Mouse (Mus musculus) embryonic facial prominence, embryonic 14.5 days (tissue): ENCODE measurements at regions not wholly inside any gene's neighbourhood (a gene's known extent, or its start where the extent isn't known, plus 50 kb on each side); places are given as distances from the start of the nearest gene placed in this dataset.
"Not testable (repeated sequence)": the region's sequence is repeated elsewhere in the genome, so short reads cannot be mapped to it uniquely, and the experiment has no call there.

Experiments
- ATAC-seq: fragments of 200-750 bp; cut with Nextera tagmentation; 2 replicates; pipeline ENCODE4 v1.8.0; 2017; ENCODE audit warnings: low read depth, moderate number of reproducible peaks, moderate TSS enrichment
- DNase-seq: peaks from one replicate; pipeline ENCODE4 v3.0.0-alpha.2; 2015; ENCODE audit warnings: low spot score
- H3K27ac ChIP-seq: fragments of 300-500 bp; sonication (generic); replicated peaks from 2 replicates; pipeline ENCODE4 v1.5.1; 2014; ENCODE audit warnings: low read depth, mild to moderate bottlenecking, low read length, moderate library complexity
- H3K27me3 ChIP-seq: fragments of 300-500 bp; sonication (generic); replicated peaks from 2 replicates; pipeline ENCODE4 v1.6.1; 2014; ENCODE audit warnings: low read length; ENCODE audit not compliant: control insufficient read depth, insufficient read depth
- H3K36me3 ChIP-seq: fragments of 300-500 bp; sonication (generic); 2 replicates; pipeline ENCODE4 v1.6.1; 2014; ENCODE audit warnings: low read length, mixed read lengths; ENCODE audit not compliant: control insufficient read depth, insufficient read depth
- H3K4me1 ChIP-seq: fragments of 300-500 bp; sonication (generic); 2 replicates; pipeline ENCODE4 v1.6.1; 2014; ENCODE audit warnings: antibody characterized with exemption, low read length; ENCODE audit not compliant: control insufficient read depth, insufficient read depth
- H3K4me2 ChIP-seq: fragments of 300-500 bp; sonication (generic); 2 replicates; pipeline ENCODE4 v1.6.1; 2014; ENCODE audit warnings: low read depth, mild to moderate bottlenecking, low read length, moderate library complexity, mixed read lengths
- H3K4me3 ChIP-seq: fragments of 300-500 bp; sonication (generic); 2 replicates; pipeline ENCODE4 v1.5.1; 2014; ENCODE audit warnings: low read depth, mild to moderate bottlenecking, low read length
- H3K9ac ChIP-seq: fragments of 300-500 bp; sonication (generic); 2 replicates; pipeline ENCODE4 v1.6.1; 2014; ENCODE audit warnings: low read depth, mild to moderate bottlenecking, low read length, moderate library complexity, mixed read lengths
- H3K9me3 ChIP-seq: fragments of 300-500 bp; sonication (generic); 2 replicates; pipeline ENCODE4 v1.6.1; 2016; ENCODE audit warnings: low read length; ENCODE audit not compliant: control insufficient read depth
- WGBS: fragments of 180-500 bp; shearing (Covaris S2); extraction: QIAGEN DNeasy Blood & Tissue Kit; methylation state at CpG from one replicate; pipeline ENCODE4 v1.1.7; 2014; 5-methylcytosine and 5-hydroxymethylcytosine counted together

DNA sequence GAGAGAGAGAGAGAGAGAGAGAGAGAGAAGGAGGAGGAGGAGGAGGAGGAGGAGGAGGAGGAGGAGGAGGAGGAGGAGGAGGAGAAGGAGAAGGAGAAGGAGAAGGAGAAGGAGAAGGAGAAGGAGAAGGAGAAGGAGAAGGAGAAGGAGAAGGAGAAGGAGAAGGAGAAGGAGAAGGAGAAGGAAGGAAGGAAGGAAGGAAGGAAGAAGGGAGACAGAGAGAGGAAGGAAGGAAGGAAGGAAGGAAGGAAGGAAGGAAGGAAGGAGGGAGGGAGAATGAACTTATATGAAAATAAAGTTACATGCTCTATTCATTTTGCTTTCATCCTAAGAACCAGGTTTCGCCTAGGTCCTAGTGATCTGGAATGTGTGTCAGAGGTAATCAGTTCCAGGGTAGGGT is 302.4 kb upstream of the Irx2 start:
- not testable (repeated sequence) for H3K27me3 ChIP-seq, H3K27ac ChIP-seq, H3K36me3 ChIP-seq, H3K4me2 ChIP-seq, DNase-seq, H3K4me3 ChIP-seq, H3K4me1 ChIP-seq, H3K9ac ChIP-seq, H3K9me3 ChIP-seq, ATAC-seq
- WGBS = 69% methylated on average over 1 of the region's 1 CpGs

DNA sequence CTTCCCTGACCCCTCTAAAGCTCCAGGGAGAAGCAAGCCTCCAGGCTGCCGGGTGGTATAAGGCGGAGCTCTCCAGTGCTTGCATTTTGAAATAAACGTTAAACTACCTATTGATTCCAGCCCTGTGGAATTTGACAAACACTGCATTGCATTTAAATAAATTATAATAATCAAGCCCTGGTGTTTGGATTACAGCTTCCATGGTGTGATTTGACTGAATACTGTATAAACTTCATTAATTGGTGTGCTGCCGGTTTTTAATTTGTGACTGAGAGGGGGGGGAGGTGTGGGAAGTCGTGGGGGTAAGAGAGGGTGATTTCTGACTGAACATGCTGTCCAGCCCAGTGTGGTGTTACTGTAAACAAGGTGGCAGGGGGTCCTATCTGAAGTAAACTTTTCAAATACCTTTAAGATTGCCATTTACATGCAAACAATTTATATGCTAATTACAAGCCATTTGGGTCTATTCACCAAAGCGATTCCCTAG is 282.9 kb upstream of the Irx2 start:
- H3K4me3 ChIP-seq = no peak overlapping the region
- no peak for DNase-seq
- no peaks in the 10 kb centered on the region for H3K36me3 ChIP-seq
- H3K27ac ChIP-seq = no peak overlapping the region
- H3K27me3 ChIP-seq = no peaks in the 10 kb centered on the region; the same call in 1 of the 2 replicates
- no peak for ATAC-seq
- no peaks in the 10 kb centered on the region for H3K9me3 ChIP-seq
- H3K4me2 ChIP-seq = no peak overlapping the region
- no peak overlapping the region for H3K9ac ChIP-seq
- 0 out of 2 replicates have a peak, but pooled peaks cover 3% of the 10 kb centered on the region for H3K4me1 ChIP-seq
- WGBS = 11% methylated on average over 6 of the region's 6 CpGs

DNA sequence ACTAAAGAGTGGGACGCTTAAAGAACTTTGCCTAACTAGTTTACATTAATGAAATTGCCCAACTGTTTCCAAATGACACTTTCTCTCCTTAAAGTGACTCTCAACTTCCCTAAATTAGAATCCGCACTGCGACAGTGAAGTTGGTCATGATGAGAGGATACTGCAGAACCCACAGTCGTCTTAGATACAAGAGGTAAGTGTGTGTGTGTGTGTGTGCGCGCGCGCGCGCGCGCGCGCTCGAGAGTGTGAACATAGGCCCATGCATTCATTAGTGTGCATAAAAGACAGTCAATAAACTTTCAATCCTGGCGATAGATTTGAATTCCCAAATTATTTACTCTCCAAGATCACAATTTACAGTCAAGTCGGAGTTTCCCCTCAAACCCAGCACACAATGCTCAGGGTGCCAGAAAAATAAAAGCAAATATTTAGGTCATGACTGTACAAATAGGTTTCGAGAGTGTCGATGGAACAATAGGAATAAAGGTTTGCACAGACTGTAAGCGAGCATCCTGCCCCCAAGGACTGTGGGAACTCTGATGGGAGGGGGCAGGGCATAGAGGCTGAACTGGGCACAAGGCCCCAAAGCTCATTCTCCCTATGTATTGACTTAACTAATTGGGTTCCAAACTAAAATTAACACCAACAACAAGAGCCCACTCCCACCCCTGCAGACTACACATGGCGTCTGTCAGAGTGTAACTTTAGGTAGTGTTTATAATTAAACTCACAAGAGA is 282.2 kb upstream of the Irx2 start:
- Histone ChIP-seq H3K27me3 (no peaks in the 10 kb centered on the region; the same call in 1 of the 2 replicates), H3K4me1 (0 out of 2 replicates have a peak, but pooled peaks cover 3% of the 10 kb centered on the region), H3K4me3 (no peak overlapping the region), H3K9me3 (no peaks in the 10 kb centered on the region), H3K36me3 (no peaks in the 10 kb centered on the region), H3K9ac (no peak overlapping the region), H3K4me2 (no peak overlapping the region), H3K27ac (no peak overlapping the region)
- ATAC-seq (no peak), DNase-seq (no peak)
- 36% methylated on average over 21 of the region's 21 CpGs for WGBS

GRCm38 (mm10) chr13:72346944-72347586 is 281.6 kb upstream of the Irx2 start:
- 0 out of 2 replicates have a peak, but pooled peaks cover 3% of the 10 kb centered on the region for H3K4me1 ChIP-seq
- ATAC-seq (no peak), DNase-seq (no peak)
- H3K27ac ChIP-seq = no peak overlapping the region
- H3K27me3 ChIP-seq = no peaks in the 10 kb centered on the region; the same call in 1 of the 2 replicates
- no peak overlapping the region for H3K4me2 ChIP-seq
- H3K9ac ChIP-seq = no peak overlapping the region
- H3K4me3 ChIP-seq = no peak overlapping the region
- H3K36me3 ChIP-seq = no peaks in the 10 kb centered on the region
- no peaks in the 10 kb centered on the region for H3K9me3 ChIP-seq
- WGBS = 83% methylated on average over 14 of the region's 14 CpGs

DNA sequence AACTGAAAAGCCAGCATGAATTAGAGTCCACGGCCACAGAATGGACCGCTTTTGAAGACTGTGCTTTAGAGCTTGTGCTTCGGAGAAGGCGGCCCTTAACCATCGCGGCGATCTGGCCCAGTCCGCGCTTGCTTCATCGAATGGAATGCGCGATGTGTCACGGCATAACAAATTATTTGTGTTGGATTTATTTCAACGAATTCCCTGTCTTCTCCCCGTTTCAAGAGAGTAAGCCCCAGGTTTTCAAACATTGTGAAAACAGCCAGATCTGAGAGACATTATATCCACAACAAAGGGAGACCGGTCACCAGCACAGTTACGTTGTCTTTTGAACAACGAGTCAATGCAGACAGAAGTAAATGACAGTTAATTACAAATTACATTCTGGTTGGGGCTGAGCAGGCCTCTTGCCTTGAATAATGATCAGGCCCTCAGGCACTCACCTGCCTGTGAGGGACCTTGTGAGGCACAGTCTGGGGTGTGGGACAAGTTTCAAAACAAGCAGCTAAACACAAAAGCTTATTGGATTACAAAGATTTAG is 275.9 kb upstream of the Irx2 start:
- no peak overlapping the region for H3K27ac ChIP-seq
- H3K36me3 ChIP-seq = no peaks in the 10 kb centered on the region
- ATAC-seq = peak; percentile 62; the same call in 1 of the 2 replicates
- H3K9ac ChIP-seq = no peak overlapping the region
- DNase-seq = peak; percentile 66
- H3K27me3 ChIP-seq = no peaks in the 10 kb centered on the region
- H3K4me2 ChIP-seq = peak overlapping the region; percentile 20; the same call in 1 of the 2 replicates
- no peaks in the 10 kb centered on the region for H3K9me3 ChIP-seq
- H3K4me1 ChIP-seq = no peaks in the 10 kb centered on the region
- H3K4me3 ChIP-seq = no peak overlapping the region
- WGBS = 32% methylated on average over 18 of the region's 18 CpGs

GRCm38 (mm10) chr13:72355297-72355696 is 273.3 kb upstream of the Irx2 start:
- Histone ChIP-seq H3K36me3 (no peaks in the 10 kb centered on the region), H3K9me3 (no peaks in the 10 kb centered on the region), H3K27me3 (no peaks in the 10 kb centered on the region), H3K4me2 (no peak overlapping the region), H3K9ac (no peak overlapping the region), H3K4me1 (no peaks in the 10 kb centered on the region), H3K4me3 (no peak overlapping the region), H3K27ac (no peak overlapping the region)
- 70% methylated on average over 1 of the region's 1 CpGs for WGBS
- DNase-seq = no peak
- no peak for ATAC-seq

DNA sequence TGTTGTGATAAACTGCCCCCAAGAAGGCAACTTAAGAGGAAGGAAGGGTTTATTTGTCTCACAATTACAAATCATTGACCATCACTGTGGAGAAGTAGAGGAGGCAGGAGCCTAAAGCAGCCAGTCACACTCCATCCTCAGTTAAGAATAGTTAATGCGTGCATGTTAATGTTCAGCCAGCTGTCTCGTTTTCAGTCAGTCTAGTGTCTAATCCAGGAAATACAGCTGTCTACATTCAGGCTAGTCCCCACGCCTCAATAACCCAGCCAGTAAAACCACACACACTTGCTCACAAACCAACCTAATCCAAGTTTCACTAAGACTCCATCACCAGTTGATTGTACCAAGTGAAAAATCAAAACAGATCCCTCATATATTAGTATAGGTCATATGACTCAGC is 272.8 kb upstream of the Irx2 start:
- no peak overlapping the region for H3K9ac ChIP-seq
- no peak overlapping the region for H3K27ac ChIP-seq
- no peak overlapping the region for H3K4me2 ChIP-seq
- H3K4me3 ChIP-seq = no peak overlapping the region
- no peaks in the 10 kb centered on the region for H3K27me3 ChIP-seq
- WGBS = 63% methylated on average over 3 of the region's 3 CpGs
- H3K36me3 ChIP-seq = no peaks in the 10 kb centered on the region
- H3K9me3 ChIP-seq = no peaks in the 10 kb centered on the region
- ATAC-seq (no peak), DNase-seq (no peak)
- H3K4me1 ChIP-seq = no peaks in the 10 kb centered on the region

- no peak overlapping the region for H3K4me2 ChIP-seq
- no peaks in the 10 kb centered on the region for H3K9me3 ChIP-seq
- no peaks in the 10 kb centered on the region for H3K36me3 ChIP-seq
- no peak overlapping the region for H3K27ac ChIP-seq
- no peak overlapping the region for H3K4me3 ChIP-seq
- H3K27me3 ChIP-seq = no peaks in the 10 kb centered on the region
- DNase-seq (no peak), ATAC-seq (no peak)
- whole genome bisulfite sequencing = 45% methylated on average over 8 of the region's 8 CpGs
- H3K9ac ChIP-seq = no peak overlapping the region
- H3K4me1 ChIP-seq = no peaks in the 10 kb centered on the region
Measured at GRCm38 (mm10) chr13:72358243-72358904, 270.2 kb upstream of the Irx2 start.
